Mouse (Mus musculus) hindbrain, embryonic 10.5 days (tissue): ENCODE results near the gene Gm37240. TPM values are rescaled to one million over a fixed set of nuclear protein-coding genes. Genes with fewer than 3 reads are reported as not detected.

Experiments
- DNase-seq: peaks from one replicate; pipeline ENCODE4 v3.0.0-alpha.2; 2017; ENCODE audit warnings: low spot score
- H3K27ac ChIP-seq: fragments of 300-500 bp; sonication (generic); 2 replicates; pipeline ENCODE4 v1.5.1; 2016; ENCODE audit warnings: mild to moderate bottlenecking, moderate library complexity
- H3K27me3 ChIP-seq: fragments of 300-500 bp; sonication (generic); 2 replicates; pipeline ENCODE4 v1.6.1; 2016; ENCODE audit warnings: mild to moderate bottlenecking; ENCODE audit not compliant: poor library complexity, insufficient read depth, severe bottlenecking
- H3K36me3 ChIP-seq: fragments of 300-500 bp; sonication (generic); 2 replicates; pipeline ENCODE4 v1.6.1; 2016; ENCODE audit warnings: mild to moderate bottlenecking, moderate library complexity
- H3K4me1 ChIP-seq: fragments of 300-500 bp; sonication (generic); replicated peaks from 2 replicates; pipeline ENCODE4 v1.6.1; 2016; ENCODE audit warnings: mild to moderate bottlenecking
- H3K4me3 ChIP-seq: fragments of 300-500 bp; sonication (generic); 2 replicates; pipeline ENCODE4 v1.5.1; 2016; ENCODE audit warnings: mild to moderate bottlenecking, moderate library complexity
- H3K9me3 ChIP-seq: fragments of 300-500 bp; sonication (generic); 2 replicates; pipeline ENCODE4 v1.6.1; 2016; ENCODE audit warnings: mild to moderate bottlenecking, moderate library complexity
- WGBS: fragments of 180-500 bp; shearing (Covaris S2); methylation state at CpG from one replicate; pipeline ENCODE4 v1.1.7; 2016; 5-methylcytosine and 5-hydroxymethylcytosine counted together
- polyA plus RNA-seq: library from polyadenylated mRNA; unstranded; fragments of >200 nt; fragmentation: Nextera tagmentation; extraction: Ambion mirVana; gene quantifications from 2 replicates; pipeline ENCODE4 v1.2.1, GENCODE M21; 2016

Gm37240 gene
- polyA plus RNA-seq, 1 experiment from 2014 or later, result 1.4 TPM

GRCm38 (mm10) chr3:85914806-85915205 lies 27.5 kb upstream of the Gm37240 start:
- Histone ChIP-seq H3K27me3 (no peaks in the 10 kb centered on the region), H3K4me1 (no peaks in the 10 kb centered on the region), H3K9me3 (no peaks in the 10 kb centered on the region), H3K36me3 (no peaks in the 10 kb centered on the region), H3K4me3 (no peak overlapping the region), H3K27ac (no peak overlapping the region)
- no peak for DNase-seq
- 94% methylated on average over 6 of the region's 6 CpGs for WGBS

GRCm38 (mm10) chr3:85907136-85907535 lies 19.8 kb upstream of the Gm37240 start:
- no peaks in the 10 kb centered on the region for H3K9me3 ChIP-seq
- no peak overlapping the region for H3K27ac ChIP-seq
- DNase-seq, result no peak
- no peak overlapping the region for H3K4me3 ChIP-seq
- H3K36me3 ChIP-seq, result no peaks in the 10 kb centered on the region
- WGBS, result 63% methylated on average over 7 of the region's 7 CpGs
- 0 out of 2 replicates have a peak, but pooled peaks cover 2% of the 10 kb centered on the region for H3K4me1 ChIP-seq
- no peaks in the 10 kb centered on the region for H3K27me3 ChIP-seq

- DNase-seq, result no peak
- H3K36me3 ChIP-seq, result no peaks in the 10 kb centered on the region
- H3K9me3 ChIP-seq, result no peaks in the 10 kb centered on the region
- no peak overlapping the region for H3K27ac ChIP-seq
- no peaks in the 10 kb centered on the region for H3K27me3 ChIP-seq
- 0 out of 2 replicates have a peak, but pooled peaks cover 2% of the 10 kb centered on the region for H3K4me1 ChIP-seq
- no peak overlapping the region for H3K4me3 ChIP-seq
These were observed 17.1 kb upstream of the Gm37240 start for GRCm38 (mm10) chr3:85904371-85904770.

- no peak for DNase-seq
- Histone ChIP-seq H3K36me3 (no peaks in the 10 kb centered on the region), H3K27ac (no peak overlapping the region), H3K27me3 (no peaks in the 10 kb centered on the region), H3K4me1 (no peaks in the 10 kb centered on the region), H3K4me3 (no peak overlapping the region), H3K9me3 (no peaks in the 10 kb centered on the region)
- WGBS, result 92% methylated on average over 5 of the region's 5 CpGs
These were observed 7.7 kb upstream of the Gm37240 start for GRCm38 (mm10) chr3:85895020-85895419.

GRCm38 (mm10) chr3:85891571-85891970 lies 4.3 kb upstream of the Gm37240 start:
- 68% methylated on average over 1 of the region's 1 CpGs for WGBS
- peaks cover 20% of the 10 kb centered on the region for H3K4me1 ChIP-seq
- no peak for DNase-seq
- H3K27ac ChIP-seq, result no peak overlapping the region
- H3K4me3 ChIP-seq, result no peak overlapping the region
- no peaks in the 10 kb centered on the region for H3K36me3 ChIP-seq
- H3K9me3 ChIP-seq, result no peaks in the 10 kb centered on the region
- H3K27me3 ChIP-seq, result peaks cover 24% of the 10 kb centered on the region

- Histone ChIP-seq H3K4me3 (peak overlapping the region; percentile 61), H3K27ac (0 out of 2 replicates have a peak overlapping the region, but pooled peaks have one; percentile 29), H3K27me3 (peaks cover 44% of the 10 kb centered on the region), H3K4me1 (peaks cover 26% of the 10 kb centered on the region), H3K9me3 (no peaks in the 10 kb centered on the region), H3K36me3 (no peaks in the 10 kb centered on the region)
- 3% methylated on average over 11 of the region's 11 CpGs for WGBS
- DNase-seq, result peak; percentile 19
These were observed 928 bp upstream of the Gm37240 start for GRCm38 (mm10) chr3:85888221-85888671.

- no peaks in the 10 kb centered on the region for H3K9me3 ChIP-seq
- 1% methylated on average over 22 of the region's 22 CpGs for WGBS
- peak overlapping the region; percentile 24; the same call in 1 of the 2 replicates for H3K27ac ChIP-seq
- peaks cover 26% of the 10 kb centered on the region for H3K4me1 ChIP-seq
- peak overlapping the region; percentile 61 for H3K4me3 ChIP-seq
- H3K36me3 ChIP-seq, result no peaks in the 10 kb centered on the region
- peaks cover 44% of the 10 kb centered on the region for H3K27me3 ChIP-seq
- no peak for DNase-seq
These were observed 581 bp downstream of the Gm37240 start for GRCm38 (mm10) chr3:85886636-85887238.

GRCm38 (mm10) chr3:85885906-85886305 lies 1.4 kb downstream of the Gm37240 start:
- Histone ChIP-seq H3K27ac (no peak overlapping the region), H3K27me3 (peaks cover 44% of the 10 kb centered on the region), H3K4me1 (peaks cover 26% of the 10 kb centered on the region), H3K36me3 (no peaks in the 10 kb centered on the region), H3K9me3 (no peaks in the 10 kb centered on the region), H3K4me3 (no peak overlapping the region)
- WGBS, result 39% methylated on average over 1 of the region's 1 CpGs
- DNase-seq, result no peak

GRCm38 (mm10) chr3:85880687-85881086 lies 6.6 kb downstream of the Gm37240 start:
- Histone ChIP-seq H3K9me3 (no peaks in the 10 kb centered on the region), H3K27me3 (peaks cover 11% of the 10 kb centered on the region)
- 94% methylated on average over 2 of the region's 2 CpGs for WGBS

GRCm38 (mm10) chr3:85880068-85880467 lies 7.2 kb downstream of the Gm37240 start:
- Histone ChIP-seq H3K27ac (no peak overlapping the region), H3K36me3 (no peaks in the 10 kb centered on the region), H3K4me1 (no peaks in the 10 kb centered on the region), H3K27me3 (peaks cover 5% of the 10 kb centered on the region; the same call in 1 of the 2 replicates), H3K9me3 (no peaks in the 10 kb centered on the region), H3K4me3 (no peak overlapping the region)
- 94% methylated on average over 8 of the region's 8 CpGs for WGBS
- no peak for DNase-seq

More at GRCm38 (mm10) chr3:85880687-85881086, 6.6 kb downstream of the Gm37240 start:
- Histone ChIP-seq H3K36me3 (no peaks in the 10 kb centered on the region), H3K27ac (no peak overlapping the region), H3K4me1 (no peaks in the 10 kb centered on the region), H3K4me3 (no peak overlapping the region)
- no peak for DNase-seq

GRCm38 (mm10) chr3:85878911-85879310 lies 8.4 kb downstream of the Gm37240 start:
- DNase-seq, result no peak

GRCm38 (mm10) chr3:85863996-85864395 lies 23.3 kb downstream of the Gm37240 start:
- peak; percentile 12 for DNase-seq
- Histone ChIP-seq H3K4me1 (peaks cover 6% of the 10 kb centered on the region), H3K27me3 (no peaks in the 10 kb centered on the region), H3K27ac (no peak overlapping the region), H3K4me3 (no peak overlapping the region), H3K9me3 (peaks cover 3% of the 10 kb centered on the region; the same call in 1 of the 2 replicates), H3K36me3 (no peaks in the 10 kb centered on the region)
- WGBS, result 15% methylated on average over 3 of the region's 3 CpGs

More at GRCm38 (mm10) chr3:85878911-85879310, 8.4 kb downstream of the Gm37240 start:
- no peaks in the 10 kb centered on the region for H3K27me3 ChIP-seq
- no peak overlapping the region for H3K27ac ChIP-seq
- H3K4me3 ChIP-seq, result no peak overlapping the region
- no peaks in the 10 kb centered on the region for H3K36me3 ChIP-seq
- 84% methylated on average over 5 of the region's 5 CpGs for WGBS
- H3K9me3 ChIP-seq, result no peaks in the 10 kb centered on the region
- H3K4me1 ChIP-seq, result no peaks in the 10 kb centered on the region

GRCm38 (mm10) chr3:85862886-85863285 lies 24.4 kb downstream of the Gm37240 start:
- no peak overlapping the region for H3K27ac ChIP-seq
- no peak overlapping the region for H3K4me3 ChIP-seq
- no peak for DNase-seq
- no peaks in the 10 kb centered on the region for H3K27me3 ChIP-seq
- H3K36me3 ChIP-seq, result no peaks in the 10 kb centered on the region
- H3K4me1 ChIP-seq, result peaks cover 14% of the 10 kb centered on the region
- H3K9me3 ChIP-seq, result no peaks in the 10 kb centered on the region
- 96% methylated on average over 2 of the region's 2 CpGs for WGBS
